Mouse (Mus musculus) layer of hippocampus, postnatal 10 days (tissue): ENCODE results near the gene Ak9. TPM values are rescaled to one million over a fixed set of nuclear protein-coding genes. Genes with fewer than 3 reads are reported as not detected.
"Not testable (repeated sequence)": the region's sequence is repeated elsewhere in the genome, so short reads cannot be mapped to it uniquely, and the experiment has no call there.

Experiments
- DNase-seq, 2 experiments: peaks; one replicate each; pipeline ENCODE4 v3.0.0; 2021; ENCODE audit warnings: low spot score in 2 of 2
- total RNA-seq, 2 experiments: library from RNA; stranded (reverse); gene quantifications; 2 replicates each; pipeline ENCODE4 v1.2.3; 2021

Ak9 gene
- total RNA-seq, 2 experiments from 2014 or later = 0.62 to 0.69 TPM

DNA sequence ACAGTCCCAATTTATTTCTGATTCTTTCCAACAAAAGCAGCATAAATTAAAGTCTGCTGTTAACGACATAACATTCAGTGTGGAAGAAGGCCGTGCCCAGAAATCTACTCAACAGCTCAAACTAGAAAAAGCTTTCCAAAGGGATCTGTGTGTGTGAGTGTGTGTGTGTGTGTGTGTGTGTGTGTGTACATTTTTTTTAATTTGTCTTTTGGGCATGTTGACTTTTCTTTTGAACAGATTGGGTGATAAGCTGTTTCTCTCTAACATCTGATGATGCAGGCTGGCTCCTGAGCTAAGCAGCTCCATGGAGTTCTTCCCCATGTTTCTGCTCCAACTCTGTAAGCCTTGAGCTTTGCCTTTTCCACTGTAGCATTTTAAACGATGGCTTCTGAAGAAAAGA lies 12.1 kb downstream of the Ak9 start:
- peak in 1 of 2 experiments; percentile 25 for DNase-seq

DNA sequence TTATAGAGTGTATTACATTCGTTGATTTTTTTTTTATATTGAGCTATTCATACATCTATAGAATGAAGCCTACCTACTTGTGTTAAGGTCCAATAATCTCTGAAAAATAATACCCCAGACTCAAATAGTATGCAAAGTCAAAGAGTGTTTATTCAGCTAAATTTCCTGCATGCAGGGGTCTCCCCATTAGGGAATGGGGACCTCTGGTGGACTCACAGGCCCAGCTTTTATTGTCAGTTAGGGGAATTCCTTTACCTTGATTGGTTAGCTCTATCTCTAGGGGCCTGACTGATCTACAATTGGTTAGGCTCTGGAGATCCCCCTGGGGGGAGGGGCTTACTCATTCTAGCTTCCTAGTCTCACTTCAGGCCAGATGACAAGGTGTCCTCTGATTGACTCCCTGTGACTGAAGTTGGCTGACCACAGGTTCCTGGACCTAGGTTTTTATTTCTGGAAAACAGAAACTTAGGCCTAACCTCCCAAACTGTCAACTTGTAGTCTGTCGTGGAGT lies 28.8 kb downstream of the Ak9 start:
- no peak for DNase-seq

DNA sequence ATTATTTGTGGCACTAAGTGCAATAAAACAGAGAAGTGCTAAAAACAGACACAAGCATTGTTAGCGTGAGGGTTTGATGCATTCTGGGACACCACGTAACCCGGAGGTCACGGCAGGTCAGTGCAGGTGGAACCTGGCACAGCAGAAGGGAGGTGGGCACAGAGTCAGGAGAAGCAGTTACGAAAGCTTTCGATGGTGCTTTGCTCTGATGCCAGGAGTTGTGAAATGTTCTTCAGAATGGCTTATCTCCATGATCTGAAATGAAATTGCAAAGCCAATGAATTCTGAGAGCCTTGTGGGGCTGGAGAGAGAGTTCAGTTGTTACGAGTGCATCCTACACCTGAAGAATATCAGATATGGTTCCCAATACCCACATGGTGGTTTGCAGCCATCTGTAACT lies 37.6 kb downstream of the Ak9 start:
- DNase-seq = no peak

DNA sequence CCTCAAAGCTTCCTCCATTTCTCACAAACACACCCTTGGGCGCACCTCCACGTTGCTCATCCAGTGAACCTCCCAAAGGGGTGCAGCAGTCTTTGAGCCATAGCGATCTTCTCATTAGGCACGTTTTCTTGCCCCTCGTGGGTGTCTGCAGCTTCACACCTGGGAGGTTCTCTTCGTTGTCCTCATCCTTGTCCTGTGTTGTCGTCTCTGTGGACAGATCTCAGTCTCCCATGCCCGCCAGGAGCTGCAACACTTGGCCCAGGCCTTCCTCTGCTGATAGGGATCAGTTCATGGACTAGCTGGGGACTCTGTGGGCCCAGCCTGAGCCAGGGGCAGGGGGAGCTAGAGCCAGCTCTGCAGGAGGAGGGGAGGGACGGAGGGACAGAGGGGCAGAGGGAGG lies 61.3 kb downstream of the Ak9 start:
- no peak for DNase-seq

DNA sequence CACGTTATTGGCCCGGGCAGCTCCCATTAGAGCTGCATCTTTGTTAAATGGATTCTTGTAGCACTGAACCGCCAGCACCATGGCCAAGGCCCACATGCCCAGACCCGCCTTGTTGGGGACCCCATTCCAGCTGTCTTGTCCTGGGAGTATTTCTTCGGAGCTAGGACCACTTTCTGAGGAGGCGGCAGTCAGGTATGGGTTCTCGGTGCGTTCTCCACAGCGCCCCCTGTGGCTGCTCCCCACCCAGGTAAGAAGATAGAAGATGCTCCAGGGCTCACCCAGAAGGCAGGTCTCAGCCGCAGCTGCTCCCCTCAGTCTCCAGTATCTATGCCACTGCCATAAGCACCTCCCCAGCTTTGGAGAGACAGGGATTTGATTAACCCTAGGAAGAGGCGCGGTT lies 76.7 kb downstream of the Ak9 start:
- DNase-seq = no peak

DNA sequence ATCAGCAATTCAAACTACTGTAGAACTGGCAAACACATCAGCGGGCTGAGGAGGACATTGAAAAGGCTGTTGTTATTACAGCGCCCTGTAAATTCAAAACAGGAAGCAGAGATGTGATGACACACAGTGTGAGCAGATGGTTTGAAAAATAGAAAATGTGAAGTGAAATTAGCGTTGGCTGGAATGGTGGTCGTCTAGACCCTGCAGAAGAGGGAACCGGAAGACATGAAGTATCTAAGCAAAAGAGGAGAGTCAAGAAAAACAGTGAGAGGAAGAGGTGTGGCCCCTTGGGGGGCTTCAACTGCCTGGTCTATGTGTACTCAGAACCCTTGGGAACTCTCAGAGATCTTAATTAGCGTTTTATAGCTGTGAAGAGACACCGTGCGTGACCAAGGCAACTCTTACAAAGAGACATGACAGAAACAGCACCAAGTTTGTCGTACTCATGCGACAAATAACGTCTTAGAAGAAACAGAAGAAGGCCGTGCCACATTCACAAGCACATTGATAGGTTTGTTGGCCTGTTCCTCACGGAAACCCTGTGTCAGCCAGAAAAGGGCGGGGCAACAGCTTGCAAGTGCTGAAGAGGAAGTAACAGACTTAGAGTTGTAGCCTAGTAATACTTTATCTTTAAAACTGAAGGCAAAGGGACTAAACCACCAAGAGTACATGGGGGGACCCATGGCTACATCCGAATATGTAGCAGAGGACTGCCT lies 81.9 kb downstream of the Ak9 start:
- peak; percentile 21 to 23 for DNase-seq

DNA sequence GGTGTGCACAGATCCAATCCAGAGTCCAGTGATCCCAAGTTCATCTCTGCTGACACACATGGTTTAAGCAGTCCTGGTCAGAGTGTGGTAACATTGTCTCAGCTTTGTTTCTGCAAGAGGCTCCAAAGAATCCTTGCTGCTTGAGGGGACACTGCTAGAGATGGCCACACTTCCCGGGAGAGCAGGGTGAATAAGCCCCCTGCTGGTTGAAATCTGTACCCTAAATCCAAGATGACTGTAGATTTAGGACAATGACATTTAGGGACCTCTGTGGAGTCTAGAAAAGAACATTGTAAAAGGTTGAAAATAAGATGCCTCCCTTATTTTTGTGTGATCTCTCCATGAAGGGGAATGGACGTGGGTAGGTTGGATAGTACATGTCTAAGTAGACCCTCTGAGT lies 89.8 kb downstream of the Ak9 start:
- no peak for DNase-seq

DNA sequence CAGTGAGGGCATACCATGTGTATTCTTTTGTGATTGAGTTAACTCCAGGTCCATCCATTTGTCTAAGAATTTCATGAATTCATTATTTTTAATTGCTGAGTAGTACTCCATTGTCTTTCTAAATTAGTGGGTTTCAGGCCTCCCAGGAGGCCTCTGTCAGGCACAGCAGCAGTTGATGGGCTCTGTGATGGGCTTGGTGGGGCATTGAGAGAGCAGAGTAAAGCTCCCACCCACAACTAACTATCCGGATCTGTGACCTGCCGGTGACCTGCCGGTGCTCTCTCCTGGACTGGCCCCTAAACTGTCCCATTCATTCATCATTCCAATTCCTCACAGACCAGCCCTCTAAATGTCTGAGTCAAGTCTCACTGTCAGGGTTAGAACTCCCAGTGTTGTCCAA lies 97.3 kb downstream of the Ak9 start:
- DNase-seq = no peak

DNA sequence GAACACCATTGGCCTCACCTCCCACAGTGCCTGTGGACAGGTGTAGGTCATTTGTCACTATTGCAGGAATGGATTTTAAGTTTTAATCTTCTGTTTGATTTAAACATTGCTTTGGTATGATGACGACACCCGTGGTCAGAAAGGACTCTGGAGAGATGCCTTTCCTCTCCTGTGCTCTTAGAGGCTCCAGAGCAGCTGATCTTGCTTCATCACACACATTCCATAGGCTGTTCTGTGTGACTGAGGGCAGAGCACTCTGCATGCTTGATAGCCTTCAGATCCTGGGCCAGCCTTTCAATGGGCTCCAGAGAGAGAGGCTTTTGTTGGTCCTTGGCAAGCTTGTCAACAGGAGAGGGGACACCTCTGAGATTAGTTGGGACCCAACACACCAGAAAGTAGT lies 99.6 kb downstream of the Ak9 start:
- DNase-seq = no peak

DNA sequence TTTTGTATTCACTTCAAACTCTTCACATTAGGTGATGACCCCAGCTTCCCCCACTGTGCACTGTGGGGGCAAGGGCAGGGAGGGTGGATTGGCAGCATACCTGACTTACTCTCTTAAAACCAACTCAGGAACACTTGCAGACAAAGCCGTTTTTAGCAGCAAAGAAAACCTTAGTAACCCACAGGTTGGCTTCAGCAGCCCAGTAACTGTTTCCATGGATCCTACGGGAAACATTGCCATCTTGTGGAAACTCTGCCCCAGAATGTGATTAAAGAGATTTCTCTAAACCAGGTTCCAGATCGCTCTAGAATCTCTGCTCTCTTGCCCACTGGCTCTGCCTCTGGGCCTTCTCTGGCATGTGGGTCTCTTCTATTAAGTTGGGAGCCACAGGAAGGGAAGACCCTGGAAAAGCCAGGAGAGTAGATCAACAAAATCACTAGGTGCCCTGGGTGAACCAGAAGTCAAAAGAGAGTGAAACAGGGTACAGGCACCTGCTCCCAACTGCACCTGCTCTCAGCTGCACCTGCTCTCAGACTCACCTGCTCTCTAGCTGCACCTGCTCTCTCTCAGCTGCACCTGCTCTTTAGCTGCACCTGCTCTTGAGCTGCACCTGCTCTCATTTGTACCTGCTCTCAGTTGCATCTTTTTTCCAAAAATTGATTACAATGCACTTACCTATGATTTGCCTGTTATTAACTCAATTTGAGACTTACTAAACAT lies 100.3 kb downstream of the Ak9 start:
- peak; percentile 27 to 39 for DNase-seq

DNA sequence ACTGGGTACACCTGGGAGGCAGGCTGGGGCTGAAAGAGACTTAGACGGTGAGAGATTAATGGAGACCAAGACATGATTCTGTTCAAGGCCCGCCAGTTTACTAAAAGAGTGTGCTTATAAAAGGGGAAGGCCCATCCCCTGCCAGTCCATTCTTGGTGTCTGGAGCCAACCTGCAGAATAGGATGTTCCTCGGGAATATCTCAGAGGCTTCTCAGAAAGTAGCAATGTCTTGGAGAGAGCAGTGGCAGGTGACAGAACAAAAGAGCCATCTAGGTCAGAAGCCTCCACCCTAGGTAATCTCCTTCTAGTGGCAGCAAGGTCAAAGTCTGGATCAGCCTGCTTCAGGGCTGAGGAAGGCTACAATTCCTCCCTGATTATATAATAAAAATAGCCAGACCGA lies 106.4 kb downstream of the Ak9 start:
- DNase-seq = not testable (repeated sequence)

DNA sequence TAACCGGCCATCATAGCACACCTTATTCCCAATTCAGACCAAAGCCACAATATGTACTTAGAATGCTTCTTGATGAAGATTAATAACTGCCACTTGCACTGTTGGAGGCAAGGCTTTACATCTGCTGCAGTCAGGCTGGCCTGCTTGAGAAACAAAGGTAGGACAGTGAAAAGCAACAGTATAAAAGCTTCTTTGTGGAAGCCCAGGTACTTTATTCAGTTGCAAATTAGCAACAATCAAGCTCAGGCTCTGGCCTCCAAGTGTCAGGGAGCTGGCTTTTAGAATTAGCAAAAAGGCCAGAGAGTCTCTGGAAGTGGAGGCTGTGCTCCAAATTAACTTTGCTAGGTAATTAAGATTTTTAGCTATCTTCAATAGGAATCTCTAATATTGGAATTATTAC lies 107.0 kb downstream of the Ak9 start:
- DNase-seq = not testable (repeated sequence)

DNA sequence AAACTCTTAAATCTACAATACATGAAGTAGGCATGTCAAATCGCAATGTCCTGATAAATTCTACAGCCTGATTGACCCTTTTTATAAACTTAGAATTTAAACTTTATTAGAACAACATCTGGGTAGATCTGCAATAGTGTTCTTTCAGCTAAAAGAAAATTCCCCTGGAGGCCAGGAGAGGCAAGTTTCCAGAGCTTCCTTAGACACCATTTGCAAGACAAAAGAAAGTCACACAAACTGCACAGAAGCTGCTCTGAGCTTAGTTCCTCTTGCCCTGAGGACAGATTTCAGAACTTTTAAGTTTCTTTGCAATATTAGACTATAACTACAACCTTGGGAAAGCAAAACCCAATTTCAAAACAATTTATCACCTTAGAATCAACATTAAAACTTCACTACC lies 109.7 kb downstream of the Ak9 start:
- not testable (repeated sequence) for DNase-seq

DNA sequence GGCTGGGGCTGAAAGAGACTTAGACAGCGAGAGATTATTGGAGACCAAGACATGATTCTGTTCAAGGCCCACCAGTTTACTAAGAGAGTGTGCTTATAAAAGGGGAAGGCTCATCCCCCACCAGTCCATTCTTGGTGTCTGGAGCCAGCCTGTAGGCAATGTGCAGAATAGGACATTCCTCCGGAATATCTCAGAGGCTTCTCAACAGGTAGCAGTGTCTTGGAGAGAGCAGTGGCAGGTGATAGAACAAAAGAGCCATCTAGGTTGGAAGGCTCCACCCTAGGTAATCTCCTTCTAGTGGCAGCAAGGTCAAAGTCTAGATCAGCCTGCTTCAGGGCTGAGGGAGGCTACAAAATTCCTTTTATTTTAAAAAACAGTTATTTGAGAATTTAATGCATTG lies 111.6 kb downstream of the Ak9 start:
- not testable (repeated sequence) for DNase-seq

DNA sequence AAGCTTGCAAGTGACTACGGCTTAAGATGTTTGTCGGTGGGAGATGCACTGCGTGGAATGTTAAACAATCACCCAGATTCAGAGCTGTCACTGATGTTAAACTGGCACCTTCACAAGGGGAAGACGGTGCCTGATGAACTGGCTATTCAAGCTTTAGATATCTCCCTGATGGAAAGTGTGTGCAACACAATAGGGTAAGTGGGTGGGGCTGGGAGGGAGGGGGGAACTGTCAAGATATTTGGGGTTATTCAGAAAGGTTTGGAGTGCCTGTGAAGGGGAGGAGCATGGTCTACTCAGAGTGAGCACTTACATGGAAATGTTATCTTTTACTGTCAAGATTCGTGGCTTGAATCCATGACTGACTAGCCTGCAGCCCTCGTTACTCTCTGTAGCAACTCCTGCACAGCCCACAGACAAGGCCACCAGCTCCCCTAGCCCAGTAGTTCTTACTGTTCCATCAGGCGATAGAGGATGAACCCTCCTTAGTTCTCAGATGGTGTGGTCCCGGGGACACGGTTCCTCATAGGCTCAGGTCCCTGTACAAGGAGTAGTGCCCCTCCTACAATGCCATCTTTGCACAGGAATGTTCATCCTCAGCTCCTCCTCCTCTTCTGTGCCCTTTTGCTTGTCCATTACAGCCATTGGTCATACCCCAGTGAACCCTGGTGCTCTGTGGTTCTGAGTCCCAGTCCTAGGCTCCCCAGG lies 116.9 kb downstream of the Ak9 start:
- DNase-seq = no peak

DNA sequence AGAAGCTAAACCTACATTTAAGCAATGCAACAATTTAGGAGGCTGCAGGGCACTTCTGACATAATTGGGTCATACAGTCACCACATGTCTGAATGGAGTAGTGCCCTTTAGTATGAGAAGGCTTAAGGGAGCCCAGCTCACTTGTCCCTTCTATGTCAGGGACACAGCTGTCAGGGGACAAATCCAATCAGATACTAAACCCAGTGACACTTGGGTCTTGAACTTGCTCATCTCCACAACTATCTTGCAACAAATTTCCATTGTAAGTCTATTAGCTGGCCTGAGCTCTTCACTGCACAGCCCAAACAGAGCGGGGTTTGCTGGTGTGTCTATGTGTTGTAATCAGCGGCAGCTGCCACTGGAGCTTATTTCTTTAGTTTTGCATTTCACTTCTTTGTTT lies 119.9 kb downstream of the Ak9 start:
- DNase-seq = no peak

DNA sequence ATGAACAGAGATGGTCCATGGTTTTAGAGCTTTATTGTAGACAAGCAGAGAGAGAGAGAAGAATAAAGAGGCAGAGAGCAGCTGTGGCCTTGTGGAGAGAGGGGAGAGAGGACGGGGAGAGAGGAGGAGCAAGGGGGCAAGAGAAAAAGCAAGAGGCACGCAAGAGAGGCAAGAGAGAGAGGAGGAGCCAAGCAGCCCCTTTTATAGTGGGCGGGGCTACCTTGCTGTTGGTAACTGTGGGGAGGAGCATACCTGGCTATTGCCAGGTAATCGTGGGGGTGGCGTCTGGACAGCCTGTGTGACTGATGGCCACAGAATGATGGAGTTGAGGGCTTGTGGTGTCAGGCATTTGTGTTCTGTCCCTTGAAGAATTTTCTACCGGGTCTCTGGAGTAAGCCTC lies 122.6 kb downstream of the Ak9 start:
- no peak for DNase-seq

DNA sequence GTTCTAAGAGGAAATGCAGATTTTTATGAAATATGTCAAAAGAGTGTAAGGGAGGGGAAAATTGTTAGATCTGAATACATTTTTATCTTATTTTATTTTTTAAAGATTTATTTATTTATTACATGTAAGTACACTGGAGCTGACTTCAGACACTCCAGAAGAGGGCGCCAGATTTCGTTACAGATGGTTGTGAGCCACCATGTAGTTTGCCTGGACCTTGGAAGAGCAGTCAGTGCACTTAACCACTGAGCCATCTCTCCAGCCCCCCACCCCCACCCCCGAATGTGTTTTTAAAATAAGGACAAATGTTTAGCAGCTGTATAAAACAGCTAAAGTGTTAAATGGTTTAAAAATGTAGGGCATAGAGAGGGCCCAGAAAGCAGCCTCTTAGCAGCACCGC lies 130.8 kb downstream of the Ak9 start:
- peak; percentile 38 to 51 for DNase-seq

DNA sequence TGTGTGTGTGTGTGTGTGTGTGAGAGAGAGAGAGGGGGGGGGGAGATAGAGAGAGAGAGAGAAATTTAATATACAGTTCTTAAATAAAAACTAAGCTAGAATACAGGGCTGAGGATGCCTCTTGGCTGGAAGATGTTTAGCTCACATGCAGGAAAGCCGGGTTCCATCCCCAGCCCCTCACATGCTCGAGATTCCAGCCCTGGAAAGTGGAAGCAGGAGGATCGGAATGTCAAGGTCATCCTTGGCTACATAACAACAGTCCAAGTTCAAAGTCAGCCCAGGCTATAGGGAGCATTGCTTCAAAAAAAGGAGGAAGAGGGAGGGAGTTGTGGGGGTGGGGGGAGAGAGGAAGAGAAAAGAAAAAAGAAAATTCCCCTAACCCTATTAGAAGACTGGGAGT lies 131.4 kb downstream of the Ak9 start:
- DNase-seq = no peak

DNA sequence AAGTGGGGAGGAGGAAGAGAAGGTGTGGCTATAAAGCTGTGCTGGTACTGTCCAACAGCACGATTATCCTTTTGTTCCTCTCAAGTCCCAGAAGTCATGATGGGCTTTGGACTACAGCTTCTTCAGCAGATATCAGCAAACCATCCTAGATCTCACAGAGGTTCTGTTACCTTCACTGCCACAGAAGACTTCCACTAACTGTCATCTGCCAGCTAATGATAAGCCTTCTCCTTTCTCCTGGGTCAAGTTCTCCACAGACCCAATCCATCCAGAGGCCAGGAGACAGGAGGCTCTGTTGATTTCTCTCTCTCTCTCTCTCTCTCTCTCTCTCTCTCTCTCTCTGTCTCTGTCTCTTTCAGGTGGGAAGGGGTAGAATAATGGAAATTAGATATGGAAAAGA lies 144.4 kb downstream of the Ak9 start:
- DNase-seq = no peak

DNA sequence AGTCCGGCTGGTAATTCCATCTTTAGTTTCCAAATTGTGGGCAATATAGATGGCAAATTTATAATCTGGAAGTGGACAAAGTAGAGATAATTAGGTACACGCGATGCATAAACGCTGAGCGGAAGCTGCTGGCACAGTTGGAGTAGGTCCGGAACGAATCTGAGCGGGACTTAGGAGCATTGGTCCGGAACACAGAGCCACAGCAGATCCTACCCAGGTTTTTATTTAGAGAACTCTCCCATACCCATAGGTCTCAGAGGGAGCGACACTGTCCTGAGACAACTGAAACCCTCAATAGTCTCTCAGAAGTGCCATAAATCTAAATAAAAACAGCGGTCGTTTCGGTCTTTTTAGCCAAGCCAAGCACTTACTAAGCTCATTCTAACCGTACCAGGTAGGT lies 145.9 kb downstream of the Ak9 start:
- DNase-seq = peak in 1 of 2 experiments; percentile 18

DNA sequence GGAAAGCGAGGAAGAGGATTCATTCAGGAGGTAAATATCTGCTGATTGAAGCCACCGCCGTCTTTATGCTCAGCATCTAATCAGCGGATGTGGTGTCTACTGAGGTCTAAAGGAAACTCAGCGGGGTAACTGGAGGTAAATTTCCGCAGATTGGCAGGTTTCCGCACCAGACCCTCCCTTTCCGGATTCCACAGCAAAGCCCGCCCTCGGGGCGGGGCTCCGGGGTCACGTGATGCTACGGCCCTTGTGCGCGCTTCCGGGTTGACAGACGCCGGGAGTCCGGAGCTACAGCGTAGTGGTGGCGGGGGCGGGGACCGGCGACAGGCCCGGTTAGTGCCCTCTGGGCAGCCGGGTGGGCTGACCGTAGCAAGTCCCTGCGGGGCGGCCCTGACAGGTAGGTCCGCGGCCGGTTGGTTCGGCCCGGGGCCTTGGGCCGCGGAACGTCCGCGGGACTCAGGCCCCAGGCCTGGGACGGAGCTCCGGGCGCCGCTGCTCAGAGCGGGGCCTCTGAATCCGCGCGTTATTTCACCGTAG lies 146.4 kb downstream of the Ak9 start, which contains the start of gene Zbtb24:
Gene Zbtb24, plus strand, starts transcription at position 247 of the 534 bp plus-strand sequence.
- peak; percentile 93 to 95 for DNase-seq
